Mouse (Mus musculus) liver, embryonic 15.5 days (tissue): ENCODE data around the gene Unc13c. TPM values are rescaled to one million over a fixed set of nuclear protein-coding genes. Genes with fewer than 3 reads are reported as not detected.

Source experiments
- ATAC-seq: fragments of 200-750 bp; cut with Nextera tagmentation; 2 replicates; pipeline ENCODE4 v1.8.0; 2017; ENCODE audit warnings: moderate number of reproducible peaks, mild to moderate bottlenecking, moderate library complexity; ENCODE audit not compliant: insufficient read depth
- H3K27ac ChIP-seq: fragments of 300-500 bp; sonication (generic); replicated peaks from 2 replicates; pipeline ENCODE4 v1.5.1; 2015; ENCODE audit warnings: mild to moderate bottlenecking, inconsistent platforms
- H3K27me3 ChIP-seq: fragments of 300-500 bp; sonication (generic); 2 replicates; pipeline ENCODE4 v1.6.1; 2015; ENCODE audit warnings: mild to moderate bottlenecking, inconsistent platforms
- H3K36me3 ChIP-seq: fragments of 300-500 bp; sonication (generic); replicated peaks from 2 replicates; pipeline ENCODE4 v1.6.1; 2015; ENCODE audit warnings: moderate library complexity, mild to moderate bottlenecking, inconsistent platforms
- H3K4me1 ChIP-seq: fragments of 300-500 bp; sonication (generic); replicated peaks from 2 replicates; pipeline ENCODE4 v1.6.1; 2015; ENCODE audit warnings: inconsistent platforms
- H3K4me2 ChIP-seq: fragments of 300-500 bp; sonication (generic); 2 replicates; pipeline ENCODE4 v1.6.1; 2015; ENCODE audit warnings: moderate library complexity, mild to moderate bottlenecking, inconsistent platforms
- H3K4me3 ChIP-seq: fragments of 300-500 bp; sonication (generic); replicated peaks from 2 replicates; pipeline ENCODE4 v1.5.1; 2015; ENCODE audit warnings: mild to moderate bottlenecking, inconsistent platforms
- H3K9ac ChIP-seq: fragments of 300-500 bp; sonication (generic); 2 replicates; pipeline ENCODE4 v1.6.1; 2015; ENCODE audit warnings: moderate library complexity, mild to moderate bottlenecking, inconsistent platforms
- H3K9me3 ChIP-seq: fragments of 300-500 bp; sonication (generic); replicated peaks from 2 replicates; pipeline ENCODE4 v1.6.1; 2016; ENCODE audit warnings: inconsistent platforms
- WGBS: fragments of 180-500 bp; shearing (Covaris S2); methylation state at CpG from one replicate; pipeline ENCODE4 v1.1.7; 2015; ENCODE audit warnings: mixed read lengths; ENCODE audit not compliant: insufficient replicate concordance; 5-methylcytosine and 5-hydroxymethylcytosine counted together
- polyA plus RNA-seq: library from polyadenylated mRNA; unstranded; fragments of >200 nt; fragmentation: Nextera tagmentation; extraction: Ambion mirVana; gene quantifications from 2 replicates; pipeline ENCODE4 v1.2.1, GENCODE M21; 2015

Gene Unc13c
- polyA plus RNA-seq, 1 experiment from 2014 or later, result 0.01 TPM

GRCm38 (mm10) chr9:73724776-73725175 is 244.0 kb downstream of the Unc13c start:
- Histone ChIP-seq H3K9ac (no peak overlapping the region), H3K27me3 (no peaks in the 10 kb centered on the region), H3K4me1 (no peaks in the 10 kb centered on the region), H3K9me3 (no peaks in the 10 kb centered on the region), H3K4me3 (no peak overlapping the region), H3K4me2 (no peak overlapping the region), H3K36me3 (no peaks in the 10 kb centered on the region), H3K27ac (no peak overlapping the region)
- no peak for ATAC-seq
- 48% methylated on average over 4 of the region's 4 CpGs for WGBS

GRCm38 (mm10) chr9:73713508-73713907 is 255.3 kb downstream of the Unc13c start:
- Histone ChIP-seq H3K4me2 (no peak overlapping the region), H3K27ac (no peak overlapping the region), H3K9ac (no peak overlapping the region), H3K9me3 (no peaks in the 10 kb centered on the region), H3K27me3 (no peaks in the 10 kb centered on the region), H3K4me1 (no peaks in the 10 kb centered on the region), H3K36me3 (no peaks in the 10 kb centered on the region), H3K4me3 (no peak overlapping the region)
- ATAC-seq, result no peak
- WGBS, result 53% methylated on average over 4 of the region's 4 CpGs

- Histone ChIP-seq H3K36me3 (no peaks in the 10 kb centered on the region), H3K27me3 (no peaks in the 10 kb centered on the region), H3K4me2 (no peak overlapping the region), H3K27ac (no peak overlapping the region), H3K9me3 (no peaks in the 10 kb centered on the region), H3K4me1 (no peaks in the 10 kb centered on the region), H3K9ac (no peak overlapping the region), H3K4me3 (no peak overlapping the region)
- 57% methylated on average over 2 of the region's 2 CpGs for WGBS
- ATAC-seq, result no peak
Measured at GRCm38 (mm10) chr9:73697103-73697502, 271.7 kb downstream of the Unc13c start.

GRCm38 (mm10) chr9:73681580-73681979 is 287.2 kb downstream of the Unc13c start:
- H3K9me3 ChIP-seq, result no peaks in the 10 kb centered on the region
- no peak overlapping the region for H3K27ac ChIP-seq
- H3K4me3 ChIP-seq, result no peak overlapping the region
- H3K27me3 ChIP-seq, result no peaks in the 10 kb centered on the region
- WGBS, result 55% methylated on average over 2 of the region's 2 CpGs
- no peaks in the 10 kb centered on the region for H3K4me1 ChIP-seq
- no peaks in the 10 kb centered on the region for H3K36me3 ChIP-seq
- no peak overlapping the region for H3K9ac ChIP-seq
- no peak for ATAC-seq
- H3K4me2 ChIP-seq, result no peak overlapping the region

GRCm38 (mm10) chr9:73680545-73681495 is 287.9 kb downstream of the Unc13c start:
- WGBS, result 68% methylated on average over 13 of the region's 13 CpGs

GRCm38 (mm10) chr9:73671656-73672212 is 297.0 kb downstream of the Unc13c start:
- ATAC-seq, result no peak
- Histone ChIP-seq H3K36me3 (no peaks in the 10 kb centered on the region), H3K4me1 (no peaks in the 10 kb centered on the region)

More at GRCm38 (mm10) chr9:73680545-73681495, 287.9 kb downstream of the Unc13c start:
- no peaks in the 10 kb centered on the region for H3K27me3 ChIP-seq
- no peak for ATAC-seq
- no peak overlapping the region for H3K27ac ChIP-seq
- H3K36me3 ChIP-seq, result no peaks in the 10 kb centered on the region
- no peaks in the 10 kb centered on the region for H3K9me3 ChIP-seq
- H3K4me1 ChIP-seq, result no peaks in the 10 kb centered on the region
- no peak overlapping the region for H3K4me3 ChIP-seq
- no peak overlapping the region for H3K4me2 ChIP-seq
- H3K9ac ChIP-seq, result no peak overlapping the region

GRCm38 (mm10) chr9:73670040-73670439 is 298.7 kb downstream of the Unc13c start:
- no peaks in the 10 kb centered on the region for H3K27me3 ChIP-seq
- no peak overlapping the region for H3K27ac ChIP-seq
- H3K9me3 ChIP-seq, result no peaks in the 10 kb centered on the region
- H3K4me2 ChIP-seq, result no peak overlapping the region
- no peak overlapping the region for H3K4me3 ChIP-seq
- H3K4me1 ChIP-seq, result no peaks in the 10 kb centered on the region
- no peak for ATAC-seq
- WGBS, result 68% methylated on average over 2 of the region's 2 CpGs
- H3K9ac ChIP-seq, result no peak overlapping the region
- no peaks in the 10 kb centered on the region for H3K36me3 ChIP-seq

More at GRCm38 (mm10) chr9:73671656-73672212, 297.0 kb downstream of the Unc13c start:
- Histone ChIP-seq H3K4me2 (no peak overlapping the region), H3K27ac (no peak overlapping the region), H3K4me3 (no peak overlapping the region), H3K9me3 (no peaks in the 10 kb centered on the region), H3K27me3 (no peaks in the 10 kb centered on the region), H3K9ac (no peak overlapping the region)
- WGBS, result 60% methylated on average over 6 of the region's 6 CpGs

GRCm38 (mm10) chr9:73662839-73663238 is 305.9 kb downstream of the Unc13c start:
- Histone ChIP-seq H3K27me3 (no peaks in the 10 kb centered on the region), H3K9me3 (no peaks in the 10 kb centered on the region), H3K9ac (no peak overlapping the region), H3K4me2 (no peak overlapping the region), H3K27ac (no peak overlapping the region), H3K36me3 (no peaks in the 10 kb centered on the region), H3K4me1 (no peaks in the 10 kb centered on the region), H3K4me3 (no peak overlapping the region)
- WGBS, result 76% methylated on average over 7 of the region's 7 CpGs
- no peak for ATAC-seq

- no peak overlapping the region for H3K9ac ChIP-seq
- H3K4me1 ChIP-seq, result no peaks in the 10 kb centered on the region
- ATAC-seq, result no peak
- 61% methylated on average over 1 of the region's 1 CpGs for WGBS
- H3K36me3 ChIP-seq, result no peaks in the 10 kb centered on the region
- no peak overlapping the region for H3K4me2 ChIP-seq
- no peak overlapping the region for H3K27ac ChIP-seq
- H3K9me3 ChIP-seq, result no peaks in the 10 kb centered on the region
- H3K27me3 ChIP-seq, result no peaks in the 10 kb centered on the region
- H3K4me3 ChIP-seq, result no peak overlapping the region
Measured at GRCm38 (mm10) chr9:73649088-73649487, 319.7 kb downstream of the Unc13c start.

- Histone ChIP-seq H3K27ac (no peak overlapping the region), H3K4me3 (no peak overlapping the region), H3K27me3 (no peaks in the 10 kb centered on the region), H3K36me3 (no peaks in the 10 kb centered on the region), H3K9me3 (no peaks in the 10 kb centered on the region), H3K4me1 (no peaks in the 10 kb centered on the region), H3K4me2 (no peak overlapping the region), H3K9ac (no peak overlapping the region)
- WGBS, result 73% methylated on average over 1 of the region's 1 CpGs
- ATAC-seq, result no peak
Measured at GRCm38 (mm10) chr9:73638119-73638518, 330.6 kb downstream of the Unc13c start.

GRCm38 (mm10) chr9:73625171-73625570 is 343.6 kb downstream of the Unc13c start:
- 51% methylated on average over 1 of the region's 1 CpGs for WGBS
- Histone ChIP-seq H3K36me3 (no peaks in the 10 kb centered on the region), H3K4me1 (no peaks in the 10 kb centered on the region), H3K27me3 (no peaks in the 10 kb centered on the region), H3K27ac (no peak overlapping the region), H3K4me3 (no peak overlapping the region), H3K9me3 (no peaks in the 10 kb centered on the region), H3K4me2 (no peak overlapping the region), H3K9ac (no peak overlapping the region)
- no peak for ATAC-seq
